Mouse (Mus musculus) spleen, embryonic (tissue): ENCODE results near the gene Armc7.

ENCODE experiments used
- CTCF ChIA-PET: fragments of 350-600 bp; sonication (Branson Sonifier 250); formaldehyde crosslinking; loops from one replicate; lab custom pipeline; 2022; lab: Charles Lee

The Armc7 gene

DNA sequence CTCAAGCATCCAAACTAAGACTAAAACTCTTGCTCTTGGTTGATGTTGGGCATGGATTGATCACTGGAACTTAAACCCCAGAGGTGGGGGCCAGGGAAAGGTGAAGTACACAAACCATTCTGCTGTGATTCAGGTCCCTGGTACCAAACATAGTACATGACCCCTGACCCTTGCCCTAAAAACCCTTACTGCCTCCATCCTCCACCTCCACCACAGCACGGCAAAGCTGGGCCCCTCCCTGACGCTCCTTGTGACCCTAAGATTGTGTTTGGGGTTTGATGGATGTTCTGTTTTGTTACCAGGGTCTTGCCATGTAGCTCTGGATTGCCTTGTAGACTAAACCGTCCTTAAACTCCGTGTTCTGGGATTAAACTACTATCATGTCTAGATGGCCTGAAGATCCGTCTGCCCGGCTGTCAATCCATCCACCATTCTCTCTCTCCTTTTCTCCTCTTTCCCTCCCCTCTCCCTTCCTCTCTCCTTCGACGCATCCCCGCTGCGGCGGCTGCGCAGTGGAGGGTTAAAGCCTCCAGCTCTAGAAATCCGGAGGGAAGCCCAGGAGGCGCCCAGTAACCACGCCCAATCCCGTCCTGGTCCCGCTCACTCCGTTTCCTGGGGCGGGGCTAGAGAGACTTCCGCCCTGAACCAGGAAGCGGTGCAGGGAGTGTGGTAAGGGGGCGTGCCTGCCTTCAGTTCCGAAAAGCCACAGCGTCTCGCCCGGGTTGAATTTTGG lies at the start of gene Armc7:
Gene Armc7 (plus strand): TSS at position 643 of the 733 bp plus-strand sequence.
- CTCF ChIA-PET = interaction anchor here (0.6 to 1.1 kb wide), 4 partner anchors 9 to 153 kb away, joined by 3 to 5 read pairs (median 3); no protein-coding TSS in a partner anchor

DNA sequence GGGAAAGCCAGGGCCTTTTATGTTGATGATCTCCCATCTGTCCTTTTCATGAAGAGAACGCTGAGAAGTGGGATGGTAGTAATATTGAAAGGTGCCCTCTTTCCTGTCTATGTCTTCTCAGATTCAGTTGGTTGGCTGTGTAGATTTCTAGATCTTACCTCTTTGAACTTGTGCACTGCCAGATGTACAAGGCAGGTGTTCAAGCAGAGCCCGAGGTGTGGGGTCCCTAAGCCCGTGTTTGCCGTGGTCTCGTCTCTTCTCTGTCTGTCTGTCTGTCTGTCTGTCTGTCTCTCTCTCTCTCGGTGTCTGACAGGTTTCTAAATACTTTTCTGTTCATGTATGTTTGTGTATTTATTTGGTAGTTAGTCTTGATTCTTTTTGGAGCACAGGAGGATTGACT lies 49.8 kb upstream of the Armc7 start:
- CTCF ChIA-PET = no interaction called here

DNA sequence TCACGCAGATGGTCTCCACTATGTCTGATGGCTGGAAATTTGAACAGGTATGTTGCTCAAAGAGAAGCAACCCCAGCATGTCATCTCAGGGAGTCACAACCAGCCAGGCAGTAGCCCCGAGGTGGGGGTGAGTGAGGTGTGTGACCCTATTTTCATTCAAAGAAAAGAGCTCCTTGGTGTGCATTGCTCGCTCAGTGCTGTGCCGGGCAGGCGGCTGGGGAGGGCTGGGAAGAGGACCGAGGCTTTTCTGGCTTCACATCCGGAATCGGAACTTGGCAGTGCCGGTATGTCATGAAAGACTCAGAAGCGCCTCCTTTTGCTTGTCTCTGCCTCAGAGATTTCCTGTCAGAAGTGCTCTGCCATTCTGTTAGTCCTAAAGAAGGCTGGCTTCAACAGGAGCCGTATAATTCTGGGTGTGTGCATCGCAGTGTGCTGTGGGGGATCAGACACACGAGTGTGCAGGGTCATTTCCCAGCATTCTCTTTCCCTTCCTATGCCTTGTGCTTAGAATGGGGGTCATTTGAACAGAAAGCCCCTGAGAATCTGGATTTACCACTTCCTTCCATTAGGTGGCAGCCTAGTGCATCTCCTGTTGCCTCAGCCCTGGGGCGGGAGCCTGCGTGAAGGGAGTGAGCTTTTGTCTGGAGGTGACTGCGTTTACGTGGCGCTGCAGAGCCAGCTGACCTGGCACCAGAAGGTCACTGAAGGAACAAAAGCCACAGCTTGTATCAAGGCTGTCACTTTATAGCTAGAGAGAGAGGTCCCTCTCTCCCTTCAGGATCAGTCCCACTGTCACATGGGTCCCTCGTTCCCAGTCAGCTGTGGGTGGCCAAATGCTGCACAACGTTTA lies 47.8 kb upstream of the Armc7 start:
- CTCF ChIA-PET = no interaction called here

DNA sequence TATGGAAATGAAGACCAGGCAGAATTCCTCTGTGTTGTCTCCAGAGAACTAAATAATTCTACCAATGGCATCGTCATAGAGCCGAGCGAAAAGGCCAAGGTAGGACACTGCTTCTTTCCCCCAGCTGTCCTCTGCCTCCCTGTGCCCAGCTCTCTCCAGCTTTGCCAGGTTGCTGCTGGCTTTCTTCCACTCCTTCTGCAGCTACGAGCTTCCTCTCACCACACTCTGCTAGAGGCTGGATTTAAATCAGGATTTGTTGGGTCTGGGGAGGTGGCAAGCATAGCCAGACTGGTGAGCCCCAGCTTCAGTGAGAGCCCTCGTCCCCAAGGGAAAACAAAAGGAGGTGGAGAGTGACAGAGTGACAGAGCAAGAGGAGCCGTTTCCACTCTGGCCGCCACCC lies 46.2 kb upstream of the Armc7 start:
- CTCF ChIA-PET = no interaction called here

DNA sequence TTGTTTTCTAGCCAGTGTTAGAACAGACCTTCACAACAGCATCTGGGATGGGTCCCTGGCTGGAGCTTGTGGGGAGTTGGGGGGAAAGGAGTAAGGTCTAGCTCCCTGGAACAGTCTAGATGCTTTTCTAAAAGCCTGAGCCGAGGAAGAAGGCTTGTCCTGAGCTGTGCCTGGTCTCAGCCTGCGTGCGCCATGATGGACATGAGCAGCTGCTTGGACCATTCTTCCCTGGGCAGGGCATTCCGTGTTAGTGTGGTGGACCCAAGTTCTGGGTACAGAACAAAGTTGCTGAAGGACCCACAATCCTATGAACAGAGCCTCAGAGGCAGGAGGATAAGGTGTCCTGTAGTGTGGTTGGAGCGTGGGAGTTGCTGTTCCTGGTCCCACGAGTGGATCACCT lies 44.9 kb upstream of the Armc7 start:
- CTCF ChIA-PET = no interaction called here

DNA sequence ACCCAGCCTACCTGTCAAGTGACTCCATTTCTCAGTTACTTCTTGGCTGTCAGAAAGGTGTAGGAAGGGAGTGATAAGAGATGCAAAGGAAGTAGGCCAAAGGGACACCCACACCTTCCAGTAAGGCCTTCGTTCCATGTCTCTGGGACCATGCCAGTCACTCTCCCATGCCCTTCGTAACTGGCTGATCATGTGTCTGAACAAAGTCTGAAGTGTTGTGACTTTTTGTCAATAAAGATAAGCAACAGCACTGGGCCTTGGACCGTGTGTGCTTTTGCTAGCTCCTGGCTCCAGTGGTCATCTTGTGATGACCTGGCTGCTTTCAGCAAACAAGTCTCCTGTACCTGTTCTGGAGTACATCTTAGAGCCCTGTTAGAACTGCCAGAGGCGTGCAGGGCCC lies 42.7 kb upstream of the Armc7 start:
- CTCF ChIA-PET = no interaction called here

DNA sequence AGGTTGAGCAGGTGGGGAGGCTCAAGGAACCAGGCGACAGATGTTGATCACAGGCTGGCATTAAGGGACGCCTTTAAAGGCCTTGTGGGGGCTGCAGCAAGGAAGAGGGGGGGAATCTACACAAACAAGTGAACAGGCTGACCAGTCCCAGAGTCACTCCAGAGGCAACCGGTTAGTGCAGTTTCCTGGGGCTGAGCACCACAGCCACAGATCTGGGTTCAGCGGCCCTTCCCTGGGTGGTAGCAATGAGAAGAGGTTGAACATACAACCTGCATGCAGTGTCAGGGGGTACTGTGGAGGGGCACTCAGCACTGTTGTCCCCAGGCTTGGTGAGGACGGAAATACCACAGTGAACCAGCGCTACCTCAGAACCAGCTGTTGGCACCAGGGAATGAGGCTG lies 42.1 kb upstream of the Armc7 start:
- CTCF ChIA-PET = no interaction called here

DNA sequence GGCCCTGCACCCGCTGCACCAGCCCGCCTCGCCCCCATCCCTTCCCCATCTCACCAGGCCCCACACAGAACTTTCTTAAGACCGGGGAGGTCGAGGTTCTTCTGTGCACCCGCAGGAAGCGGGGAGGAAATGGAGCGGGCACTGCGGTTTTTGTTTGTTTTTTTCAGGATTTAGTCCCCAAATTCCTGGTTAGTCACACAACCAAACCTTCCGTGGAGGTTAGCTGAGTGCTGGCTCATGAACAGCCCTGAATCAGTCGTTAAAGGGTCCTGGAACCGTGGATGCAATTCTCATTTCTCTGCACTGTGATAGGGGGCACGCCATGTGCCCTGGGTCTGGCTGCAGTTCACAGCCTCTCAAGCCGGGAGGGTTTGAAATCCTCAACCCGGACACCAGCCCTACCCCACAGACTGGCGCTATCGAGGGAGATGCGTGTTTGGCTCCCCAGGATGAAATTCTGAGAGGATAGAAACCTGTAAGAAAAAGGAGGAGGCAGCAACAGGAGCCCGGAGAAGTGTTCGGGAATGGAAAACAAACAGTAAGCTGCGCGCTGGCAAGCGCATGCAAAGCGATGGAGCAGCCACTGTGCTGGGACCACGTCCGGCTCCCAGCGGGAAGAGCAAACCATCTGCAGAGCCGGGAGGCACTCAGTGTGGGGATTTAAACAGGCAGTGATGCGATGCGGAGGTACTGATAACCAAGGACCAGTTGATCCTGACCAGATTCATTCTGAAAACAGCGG lies 39.7 kb upstream of the Armc7 start:
- CTCF ChIA-PET = no interaction called here

DNA sequence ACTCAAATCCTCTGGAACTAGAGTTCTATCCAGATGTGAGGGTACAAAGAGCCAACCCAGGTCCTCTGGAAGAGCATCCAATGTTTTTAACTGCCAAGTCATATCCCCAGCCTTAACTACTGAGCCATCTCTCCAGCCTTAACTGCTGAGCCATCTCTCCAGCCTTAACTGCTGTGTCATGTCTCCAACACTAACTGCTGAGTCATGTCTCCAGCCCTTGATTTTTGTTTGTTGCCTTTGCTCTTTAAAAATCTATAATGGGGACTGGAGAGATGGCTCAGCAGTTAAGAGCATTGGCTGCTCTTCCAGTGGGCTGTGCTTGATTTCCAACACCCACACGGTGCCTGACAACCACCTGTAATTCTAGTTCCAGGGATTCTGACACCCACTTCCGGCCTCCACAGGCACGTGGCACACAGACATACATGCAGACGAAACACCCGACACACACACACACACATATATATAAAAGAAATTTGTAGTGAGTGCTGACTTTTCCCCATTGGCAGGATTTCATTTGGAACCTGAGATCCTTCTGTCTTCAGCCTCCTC lies 37.8 kb upstream of the Armc7 start:
- CTCF ChIA-PET = no interaction called here

DNA sequence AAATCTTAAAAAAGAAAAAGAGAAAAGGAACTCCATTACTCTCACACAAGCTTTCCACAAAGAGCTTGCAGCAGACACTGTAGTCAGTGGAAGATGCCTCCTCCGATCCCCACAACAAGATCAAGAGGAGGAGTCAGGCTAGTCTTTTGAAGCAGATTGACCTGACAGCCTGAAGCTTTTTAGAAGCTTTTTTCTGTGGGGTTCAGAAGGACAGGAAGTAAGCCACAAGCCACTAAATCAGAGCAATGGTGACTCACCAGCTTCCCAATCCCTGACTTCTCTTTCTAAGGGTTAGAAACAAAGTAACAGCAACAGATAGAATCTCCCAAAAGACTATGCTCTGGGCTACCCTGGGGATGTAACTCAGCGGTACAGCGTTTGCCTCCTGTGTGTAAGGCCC lies 36.1 kb upstream of the Armc7 start:
- CTCF ChIA-PET = interaction anchor here (0.7 kb wide), 1 partner anchor 404 kb away, joined by 3 read pairs; no protein-coding TSS in a partner anchor

DNA sequence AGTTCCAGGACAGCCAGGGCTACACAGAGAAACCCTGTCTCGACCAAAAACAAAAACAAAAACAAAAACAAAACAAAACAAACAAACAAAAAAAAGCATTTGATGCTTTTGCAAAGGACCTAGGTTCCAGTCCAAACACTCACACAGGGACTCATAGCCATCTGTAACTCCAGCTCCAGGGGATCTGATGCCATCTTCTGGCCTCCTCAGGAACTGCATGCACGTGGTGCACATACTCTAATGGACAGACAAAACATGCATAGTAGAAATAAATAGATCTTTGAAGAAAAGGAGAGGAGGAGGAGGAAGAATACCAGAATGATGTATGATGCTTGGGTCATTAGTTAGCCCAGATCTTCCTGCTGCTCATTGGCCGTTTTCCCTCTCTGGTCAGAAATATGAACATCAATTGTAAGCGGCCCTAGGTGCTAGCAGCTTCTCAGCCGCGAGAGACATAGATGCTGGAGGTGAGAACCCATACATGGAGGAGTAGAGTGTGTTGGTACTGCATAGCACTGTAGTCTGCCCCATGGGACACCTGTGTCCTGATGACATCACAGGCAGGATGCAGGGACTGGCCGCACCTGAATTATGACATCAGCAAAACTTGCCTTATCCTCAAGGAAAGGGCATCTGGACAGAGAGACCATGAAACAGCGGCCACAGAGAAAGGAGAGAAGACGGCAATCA lies 35.4 kb upstream of the Armc7 start, which contains the start of gene Trim80:
Gene Trim80 (plus strand): TSS at position 640 of the 690 bp plus-strand sequence.
- CTCF ChIA-PET = no interaction called here

DNA sequence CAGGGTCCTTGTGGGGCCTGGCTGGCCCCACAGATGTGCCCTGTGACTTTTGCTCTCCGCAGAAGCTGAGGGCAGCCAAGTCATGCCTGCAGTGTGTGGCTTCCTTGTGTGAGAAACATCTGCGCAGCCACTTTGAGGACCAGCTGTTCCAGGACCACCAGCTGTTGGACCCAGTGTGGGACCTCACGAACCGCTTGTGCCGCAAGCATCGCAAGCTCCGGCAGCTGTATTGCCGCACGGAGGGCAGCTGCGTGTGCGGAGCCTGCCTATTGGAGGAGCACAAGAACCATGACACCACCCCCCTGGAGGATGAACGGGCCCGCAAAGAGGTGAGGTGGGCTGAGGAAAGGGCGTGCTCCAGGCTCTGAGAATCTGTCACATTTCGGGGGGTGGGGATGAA lies 34.0 kb upstream of the Armc7 start:
- CTCF ChIA-PET = no interaction called here

DNA sequence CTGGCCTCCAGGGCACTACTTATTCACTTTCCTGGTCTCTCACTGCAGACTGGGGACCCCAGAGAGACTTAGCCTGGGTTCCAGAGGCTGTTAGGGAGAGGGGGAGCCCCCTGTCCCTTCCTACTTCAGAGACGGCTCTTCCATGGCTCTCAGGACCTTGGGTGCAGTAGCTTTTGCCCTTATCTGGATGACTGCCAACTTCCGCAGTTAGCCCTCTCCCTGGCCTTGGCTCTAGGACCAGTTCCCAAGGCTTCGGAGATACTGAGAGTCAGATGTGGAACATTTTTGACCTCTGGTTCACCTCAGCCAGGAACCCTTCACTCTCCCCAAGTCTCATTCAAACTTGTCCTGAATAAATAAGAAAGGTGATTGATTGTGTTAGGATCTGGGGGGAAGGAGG lies 28.6 kb upstream of the Armc7 start:
- CTCF ChIA-PET = no interaction called here

DNA sequence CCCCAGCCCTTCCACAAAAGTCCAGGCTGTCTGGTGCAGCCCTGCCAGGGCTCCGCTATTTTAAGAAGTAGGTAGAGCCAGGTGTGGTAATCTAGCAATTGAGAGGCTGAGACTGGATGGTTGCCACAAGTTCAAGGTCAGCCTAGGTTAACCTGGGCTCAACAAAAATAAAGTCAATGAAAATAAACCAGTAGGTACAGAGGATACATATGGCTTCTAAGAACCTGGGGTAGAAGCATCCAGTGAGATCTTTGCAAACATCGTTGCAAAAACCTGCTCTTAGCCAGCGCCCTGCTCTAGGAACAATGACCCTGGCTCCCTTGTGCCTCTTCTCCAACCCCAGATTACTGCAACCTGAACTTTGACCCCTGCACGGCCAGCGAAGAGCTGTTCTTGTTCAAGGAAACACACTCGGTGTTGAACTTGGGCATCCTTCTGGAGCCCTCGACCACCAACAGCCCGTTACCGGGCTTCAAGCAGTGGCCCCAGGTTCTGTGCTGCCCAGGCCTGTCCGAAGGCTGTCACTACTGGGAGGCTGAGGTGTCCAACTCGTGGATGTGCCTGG lies 28.1 kb upstream of the Armc7 start:
- CTCF ChIA-PET = no interaction called here

DNA sequence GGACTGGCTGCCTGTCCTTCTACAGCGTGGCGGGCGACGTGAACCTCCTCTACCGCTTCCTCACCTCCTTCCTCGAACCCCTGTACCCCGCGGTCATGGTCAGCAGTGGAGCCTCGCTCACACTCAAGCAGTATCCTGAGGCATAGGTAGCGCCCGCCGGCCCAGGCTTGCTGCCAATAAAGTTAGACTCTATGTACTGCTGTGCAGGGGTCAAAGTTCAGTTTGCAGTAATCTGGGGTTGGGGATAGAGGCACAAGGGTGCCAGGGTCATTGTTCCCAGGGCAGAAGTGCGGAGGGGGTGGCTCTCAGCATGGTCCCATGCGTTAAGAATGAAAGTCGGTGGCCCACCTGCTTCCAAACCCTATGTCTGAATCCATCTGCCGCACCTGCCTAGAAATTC lies 27.4 kb upstream of the Armc7 start:
- CTCF ChIA-PET = interaction anchor here (0.7 kb wide), 1 partner anchor 1538 kb away, joined by 3 read pairs; no protein-coding TSS in a partner anchor

DNA sequence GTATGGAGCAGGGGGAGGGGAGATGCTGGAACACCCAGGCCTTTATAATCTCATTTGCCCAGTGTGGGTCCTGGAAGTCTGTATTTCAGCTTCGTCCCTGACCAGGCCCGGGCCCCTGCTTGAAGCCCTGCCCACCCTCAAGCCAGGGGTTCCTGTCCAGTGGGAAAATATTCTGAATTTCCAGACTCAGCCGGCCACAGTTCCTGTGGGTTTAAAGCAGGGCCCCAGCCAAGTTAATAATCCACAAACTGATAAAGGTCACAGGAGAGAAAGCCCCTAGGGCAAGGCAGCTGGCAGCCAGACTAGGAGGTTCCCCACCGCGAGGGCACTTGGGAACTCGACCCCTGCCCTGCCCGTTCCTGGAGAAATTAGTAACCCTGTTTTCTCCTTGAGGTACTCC lies 26.5 kb upstream of the Armc7 start:
- CTCF ChIA-PET = no interaction called here

DNA sequence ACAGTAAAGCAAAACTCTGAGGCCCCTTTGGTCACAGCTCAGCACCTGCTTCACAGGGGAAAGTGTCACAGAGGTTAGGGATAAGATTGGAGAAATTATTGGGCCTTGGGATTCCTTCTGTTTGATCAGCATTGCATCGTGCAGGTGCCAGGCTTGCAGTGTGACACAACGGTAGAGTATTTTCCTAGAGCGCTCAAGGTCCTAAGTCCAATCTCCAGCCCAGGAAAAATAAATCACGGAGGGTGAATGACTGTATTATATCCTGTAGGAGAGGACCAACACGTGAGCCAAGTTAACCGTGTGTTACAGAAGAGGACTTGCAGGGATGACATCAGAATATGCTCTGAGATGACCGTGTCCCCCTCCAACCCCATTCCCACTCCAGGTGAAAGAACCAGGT lies 25.3 kb upstream of the Armc7 start:
- CTCF ChIA-PET = no interaction called here

DNA sequence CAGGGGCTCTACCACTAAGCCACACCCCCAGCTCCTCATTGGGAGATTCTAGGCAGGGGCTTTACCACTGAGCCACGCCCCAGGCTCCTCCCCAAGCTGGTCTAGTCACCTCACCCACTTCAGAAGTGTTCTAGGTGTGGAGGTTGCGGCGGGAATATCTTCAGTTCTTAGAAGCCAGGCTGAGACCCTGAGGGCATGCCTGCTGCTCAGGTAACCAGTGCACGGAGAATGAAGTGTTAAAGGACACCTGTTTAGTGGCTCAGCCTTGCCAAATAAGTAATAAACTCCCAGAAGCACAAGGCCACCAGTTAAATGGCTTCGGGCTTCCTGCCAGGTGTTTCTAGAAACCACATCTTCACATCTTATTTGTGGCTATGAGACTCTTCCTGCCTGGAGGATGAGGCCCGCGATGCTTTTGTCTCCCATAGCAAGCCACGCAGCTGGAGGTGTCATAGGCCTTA lies 23.7 kb upstream of the Armc7 start:
- CTCF ChIA-PET = interaction anchor here (0.6 kb wide), 1 partner anchor 20 kb away, joined by 4 read pairs; no protein-coding TSS in a partner anchor

DNA sequence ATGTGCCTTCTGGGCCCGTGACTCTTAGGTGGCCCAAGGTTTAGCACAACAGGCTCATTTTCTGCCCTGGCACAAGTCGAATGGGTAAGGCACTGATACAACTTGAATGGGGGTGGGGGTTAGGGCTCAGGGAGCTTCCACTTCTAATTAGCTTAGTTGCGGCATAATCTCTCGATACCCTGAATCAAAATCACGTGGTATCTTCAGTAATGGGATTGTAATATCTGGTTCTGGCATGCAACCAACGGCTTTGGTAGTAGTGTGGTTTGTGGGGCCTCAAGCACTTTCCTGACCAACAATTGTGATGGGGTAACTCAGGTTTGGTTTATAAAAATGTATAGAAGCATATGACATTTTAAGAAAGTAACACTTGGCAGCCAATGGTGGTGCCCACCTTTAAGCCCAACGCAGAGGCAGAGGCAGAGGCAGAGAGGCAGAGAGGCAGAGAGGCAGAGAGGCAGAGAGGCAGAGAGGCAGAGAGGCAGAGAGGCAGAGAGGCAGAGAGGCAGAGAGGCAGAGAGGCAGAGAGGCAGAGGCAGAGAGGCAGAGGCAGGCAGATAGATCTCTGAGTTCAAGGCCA lies 23.1 kb upstream of the Armc7 start:
- CTCF ChIA-PET = interaction anchor here (0.6 kb wide), 1 partner anchor 19 kb away, joined by 4 read pairs; no protein-coding TSS in a partner anchor

DNA sequence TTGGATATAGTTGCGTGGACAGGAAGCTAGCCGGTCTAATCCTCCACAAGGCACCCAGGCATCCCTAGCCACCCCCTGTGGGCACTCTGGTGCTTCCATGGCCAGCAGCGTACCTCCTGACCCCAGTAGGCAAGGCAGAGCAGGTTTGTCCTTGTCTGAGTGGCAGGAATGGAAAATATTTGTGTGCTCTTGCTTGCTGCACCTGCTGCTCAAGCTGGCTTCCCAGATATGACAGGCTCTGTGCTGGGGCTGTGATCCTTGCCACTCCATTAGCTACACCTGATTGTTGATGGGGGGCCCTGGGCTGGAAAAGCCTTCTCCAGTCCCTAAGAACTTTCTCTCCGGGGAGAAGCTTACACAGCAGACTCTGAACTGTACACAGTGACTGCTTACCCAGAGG lies 22.2 kb upstream of the Armc7 start:
- CTCF ChIA-PET = no interaction called here
